Mouse (Mus musculus) forebrain, embryonic 14.5 days (tissue): ENCODE measurements around the gene Gm42420. TPM values are rescaled to one million over a fixed set of nuclear protein-coding genes. Genes with fewer than 3 reads are reported as not detected.

ENCODE experiments used
- ATAC-seq: fragments of 200-750 bp; cut with Nextera tagmentation; 2 replicates; pipeline ENCODE4 v1.8.0; 2017; ENCODE audit warnings: mild to moderate bottlenecking, moderate library complexity
- DNase-seq: peaks from one replicate; pipeline ENCODE4 v3.0.0-alpha.2; 2015; ENCODE audit warnings: low spot score
- H3K27ac ChIP-seq: fragments of 300-500 bp; sonication (generic); 2 replicates; pipeline ENCODE4 v1.5.1; 2014; ENCODE audit warnings: low read depth, mild to moderate bottlenecking, control low read depth, low read length, moderate library complexity
- H3K27me3 ChIP-seq: fragments of 300-500 bp; sonication (generic); replicated peaks from 2 replicates; pipeline ENCODE4 v1.6.1; 2014; ENCODE audit warnings: low read length, control low read depth, mixed read lengths; ENCODE audit not compliant: control insufficient read depth, insufficient read depth
- H3K36me3 ChIP-seq: fragments of 300-500 bp; sonication (generic); 2 replicates; pipeline ENCODE4 v1.6.1; 2014; ENCODE audit warnings: low read length, control low read depth; ENCODE audit not compliant: control insufficient read depth, insufficient read depth
- H3K4me1 ChIP-seq: fragments of 300-500 bp; sonication (generic); 2 replicates; pipeline ENCODE4 v1.6.1; 2014; ENCODE audit warnings: antibody characterized with exemption, low read length, control low read depth; ENCODE audit not compliant: control insufficient read depth, insufficient read depth
- H3K4me2 ChIP-seq: fragments of 300-500 bp; sonication (generic); 2 replicates; pipeline ENCODE4 v1.6.1; 2014; ENCODE audit warnings: mild to moderate bottlenecking, control low read depth, low read length
- H3K4me3 ChIP-seq: fragments of 300-500 bp; sonication (generic); 2 replicates; pipeline ENCODE4 v1.5.1; 2014; ENCODE audit warnings: low read depth, low read length, control low read depth
- H3K9ac ChIP-seq: fragments of 300-500 bp; sonication (generic); 2 replicates; pipeline ENCODE4 v1.6.1; 2014; ENCODE audit warnings: mild to moderate bottlenecking, low read length, control low read depth, moderate library complexity
- H3K9me3 ChIP-seq: fragments of 300-500 bp; sonication (generic); replicated peaks from 2 replicates; pipeline ENCODE4 v1.6.1; 2016; ENCODE audit warnings: low read length, control low read depth, mixed read lengths; ENCODE audit not compliant: control insufficient read depth
- WGBS: fragments of 180-500 bp; shearing (Covaris S2); extraction: QIAGEN DNeasy Blood & Tissue Kit; methylation state at CpG from one replicate; pipeline ENCODE4 v1.1.7; 2014; 5-methylcytosine and 5-hydroxymethylcytosine counted together
- polyA plus RNA-seq: library from polyadenylated mRNA; unstranded; fragments of >200 nt; fragmentation: Nextera tagmentation; extraction: Ambion mirVana; gene quantifications from 2 replicates; pipeline ENCODE4 v1.2.1, GENCODE M21; 2014

Gene Gm42420
- polyA plus RNA-seq, 1 experiment from 2014 or later, result not detected

DNA sequence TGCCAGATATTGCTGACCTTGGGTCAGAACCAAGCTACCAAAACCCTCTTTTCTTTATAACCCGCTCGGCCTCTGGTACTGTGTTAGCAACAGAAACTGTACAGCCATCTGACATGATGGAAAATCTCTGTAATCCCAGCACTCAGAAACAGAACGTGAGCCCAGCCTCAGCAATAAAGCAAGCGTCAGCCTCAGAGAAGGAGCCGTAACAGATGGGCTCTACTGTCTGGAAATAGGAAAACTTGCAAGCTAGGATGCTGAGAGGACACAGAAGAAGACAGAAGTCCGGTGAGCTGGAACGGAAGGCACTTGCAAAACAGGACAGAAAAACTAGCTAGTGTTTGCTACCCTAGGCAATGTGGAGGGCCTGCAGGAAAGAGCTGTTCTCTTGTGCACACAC is 40.1 kb upstream of the Gm42420 start:
- Histone ChIP-seq H3K9me3 (no peaks in the 10 kb centered on the region), H3K4me1 (peaks cover 27% of the 10 kb centered on the region), H3K27me3 (no peaks in the 10 kb centered on the region), H3K4me3 (no peak overlapping the region), H3K9ac (no peak overlapping the region), H3K4me2 (no peak overlapping the region), H3K36me3 (no peaks in the 10 kb centered on the region), H3K27ac (no peak overlapping the region)
- 89% methylated on average over 7 of the region's 7 CpGs for WGBS
- no peak for ATAC-seq
- no peak for DNase-seq

GRCm38 (mm10) chr6:39548030-39548429 is 37.5 kb upstream of the Gm42420 start:
- no peaks in the 10 kb centered on the region for H3K36me3 ChIP-seq
- 83% methylated on average over 5 of the region's 5 CpGs for WGBS
- H3K27me3 ChIP-seq, result no peaks in the 10 kb centered on the region
- no peaks in the 10 kb centered on the region for H3K9me3 ChIP-seq
- H3K4me3 ChIP-seq, result no peak overlapping the region
- peaks cover 15% of the 10 kb centered on the region for H3K4me1 ChIP-seq
- H3K27ac ChIP-seq, result no peak overlapping the region
- DNase-seq (no peak), ATAC-seq (no peak)
- no peak overlapping the region for H3K9ac ChIP-seq
- H3K4me2 ChIP-seq, result no peak overlapping the region

DNA sequence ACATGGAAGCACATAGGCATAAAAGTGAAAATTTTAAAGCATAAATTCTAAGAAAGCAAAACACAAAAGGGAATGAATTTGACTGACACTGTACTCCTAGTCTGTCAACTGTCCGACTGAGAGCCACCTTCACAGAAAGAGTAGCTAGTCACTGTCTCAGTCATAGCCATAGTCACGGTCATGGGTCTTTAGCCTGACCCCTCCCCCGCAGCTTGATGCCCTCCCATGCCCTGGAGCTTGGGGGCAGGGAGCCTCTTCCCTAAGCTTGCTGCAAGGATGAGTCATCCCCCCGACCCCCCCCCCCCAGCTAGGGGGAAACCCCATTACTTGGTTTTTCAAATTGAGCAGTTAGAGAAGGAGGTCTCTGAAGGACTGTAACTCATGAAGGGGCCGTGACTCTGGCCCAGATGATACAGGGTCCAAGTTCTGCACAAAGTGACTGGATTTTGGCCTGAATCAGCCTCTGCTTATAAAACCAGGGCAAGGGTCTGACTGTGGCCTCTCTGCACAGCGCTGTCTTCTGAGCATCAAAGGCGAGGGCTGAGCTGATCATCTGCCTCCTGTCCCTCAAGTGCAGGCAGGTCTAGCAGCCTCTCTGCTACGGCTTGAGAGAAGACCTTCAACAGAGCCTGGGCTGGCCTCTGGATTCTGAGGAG is 33.4 kb upstream of the Gm42420 start:
- Histone ChIP-seq H3K9me3 (no peaks in the 10 kb centered on the region), H3K9ac (no peak overlapping the region), H3K4me1 (peaks cover 22% of the 10 kb centered on the region), H3K36me3 (no peaks in the 10 kb centered on the region), H3K27me3 (no peaks in the 10 kb centered on the region), H3K27ac (no peak overlapping the region), H3K4me2 (no peak overlapping the region), H3K4me3 (no peak overlapping the region)
- WGBS, result 75% methylated on average over 8 of the region's 8 CpGs
- ATAC-seq (no peak), DNase-seq (no peak)

- ATAC-seq, result no peak
- DNase-seq, result no peak
- Histone ChIP-seq H3K36me3 (no peaks in the 10 kb centered on the region), H3K9me3 (no peaks in the 10 kb centered on the region), H3K27me3 (no peaks in the 10 kb centered on the region), H3K4me2 (peak overlapping the region; percentile 52), H3K9ac (peak overlapping the region; percentile 17), H3K27ac (no peak overlapping the region), H3K4me1 (peaks cover 32% of the 10 kb centered on the region), H3K4me3 (no peak overlapping the region)
- 52% methylated on average over 12 of the region's 12 CpGs for WGBS
Observed at GRCm38 (mm10) chr6:39554888-39555647, 30.5 kb upstream of the Gm42420 start.

- DNase-seq, result no peak
- WGBS, result 70% methylated on average over 2 of the region's 2 CpGs
- ATAC-seq, result no peak
- Histone ChIP-seq H3K9ac (peak overlapping the region; percentile 17; the same call in 1 of the 2 replicates), H3K9me3 (no peaks in the 10 kb centered on the region), H3K4me2 (peak overlapping the region; percentile 52), H3K27me3 (no peaks in the 10 kb centered on the region), H3K27ac (no peak overlapping the region), H3K36me3 (no peaks in the 10 kb centered on the region), H3K4me1 (peaks cover 32% of the 10 kb centered on the region), H3K4me3 (no peak overlapping the region)
Observed at GRCm38 (mm10) chr6:39555648-39555945, 30.0 kb upstream of the Gm42420 start.

GRCm38 (mm10) chr6:39556900-39557659 is 28.5 kb upstream of the Gm42420 start:
- WGBS, result 1% methylated on average over 47 of the region's 54 CpGs
- peak overlapping the region; percentile 92 for H3K9ac ChIP-seq
- H3K4me3 ChIP-seq, result peak overlapping the region; percentile 75
- H3K36me3 ChIP-seq, result no peaks in the 10 kb centered on the region
- DNase-seq (peak; percentile 49), ATAC-seq (peak; percentile 71)
- peak overlapping the region; percentile 94 for H3K27ac ChIP-seq
- no peaks in the 10 kb centered on the region for H3K27me3 ChIP-seq
- no peaks in the 10 kb centered on the region for H3K9me3 ChIP-seq
- H3K4me2 ChIP-seq, result peak overlapping the region; percentile 52
- peaks cover 32% of the 10 kb centered on the region for H3K4me1 ChIP-seq

- Histone ChIP-seq H3K27ac (peak within 1 kb of the TSS; percentile 94), H3K36me3 (no peaks in the 10 kb centered on the region), H3K4me2 (peak within 1 kb of the TSS; percentile 52), H3K4me1 (peaks cover 32% of the 10 kb centered on the region), H3K27me3 (no peaks in the 10 kb centered on the region), H3K4me3 (peak within 1 kb of the TSS; percentile 75), H3K9ac (peak within 1 kb of the TSS; percentile 92), H3K9me3 (no peaks in the 10 kb centered on the region)
- under 1% methylated on average over 43 of the region's 50 CpGs for WGBS
- peak; percentile 96 for DNase-seq
- ATAC-seq, result peak; percentile 96
Observed at GRCm38 (mm10) chr6:39557723-39558261, 27.8 kb upstream of the Gm42420 start, which contains the start of gene Dennd2a. Gene Dennd2a, minus strand, starts transcription at chr6:39557867.

GRCm38 (mm10) chr6:39559276-39559939 is 26.1 kb upstream of the Gm42420 start:
- ATAC-seq (no peak), DNase-seq (no peak)
- Histone ChIP-seq H3K4me2 (no peak overlapping the region), H3K4me1 (peaks cover 32% of the 10 kb centered on the region), H3K36me3 (no peaks in the 10 kb centered on the region), H3K27me3 (no peaks in the 10 kb centered on the region), H3K4me3 (no peak overlapping the region), H3K9me3 (no peaks in the 10 kb centered on the region), H3K27ac (0 out of 2 replicates have a peak overlapping the region, but pooled peaks have one; percentile 6), H3K9ac (no peak overlapping the region)
- WGBS, result 36% methylated on average over 6 of the region's 6 CpGs
